In genomic region chr2:132516130-132517030, GRCm38 (mm10) we compare ENCODE assay signal across 8 mouse cellular contexts.
DNase-seq lines count a peak whose midpoint lies in the region; ATAC-seq and TF ChIP-seq lines count a peak whose summit lies in the region.
"Had no signal": no experiment of that assay in that cellular context is flagged by ENCODE, and none has a peak within 500 bp of the region (broad histone marks: within the 10 kb centered on the region; RNA-seq: fewer than 3 reads in every experiment).

No protein-coding gene starts in this region.

- no peaks in the 10 kb centered on the region for H3K9me3 ChIP-seq in ES-E14 (ENCODE audit: control insufficient read depth, insufficient read depth, low read depth, low read length)
- H3K9me3 ChIP-seq in midbrain, embryonic 11.5 days (ENCODE audit: control insufficient read depth, low read length): no peaks in the 10 kb centered on the region
- H3K9me3 ChIP-seq: limb, embryonic 12.5 days had no signal

- H3K27ac ChIP-seq in ES-E14 (ENCODE audit: insufficient read depth, low read depth, low read length, poor library complexity, severe bottlenecking): no peak overlapping the region
- no peak overlapping the region for H3K27ac ChIP-seq in midbrain, embryonic 11.5 days (ENCODE audit: low read depth, low read length)
- no peak overlapping the region for H3K27ac ChIP-seq in small intestine, adult 2 months (ENCODE audit: insufficient read depth, low read depth, low read length)
- H3K27ac ChIP-seq: limb, embryonic 12.5 days had no signal

- peak; percentile 68 for DNase-seq in ES-E14 (ENCODE audit: low read depth, low spot score)
- peak; percentile 85 for DNase-seq in adrenal gland, postnatal 10 days
- DNase-seq in embryo, embryonic 9.5 days (ENCODE audit: extremely low spot score): peak; percentile 60
- peak; percentile 23 for DNase-seq in heart, postnatal 25 days (ENCODE audit: low spot score)
- DNase-seq in layer of hippocampus, postnatal 25 days (ENCODE audit: extremely low spot score in 1 of 2, low spot score in 1 of 2): peak; percentile 60 to 89
- DNase-seq in midbrain, embryonic 11.5 days (ENCODE audit: low spot score, missing footprints): peak; percentile 92

- intact Hi-C loops in heart, postnatal 25 days (cut with DNase I): loop anchor here (1.0 to 10.0 kb wide), 4 partner anchors 185 to 386 kb away; partner anchors contain the start of genes Mcm8 and Trmt6

- H3K4me2 ChIP-seq in midbrain, embryonic 11.5 days: no peak overlapping the region
- H3K4me2 ChIP-seq: limb, embryonic 12.5 days had no signal

- in situ Hi-C loops in ES-E14 (cut with MboI; ENCODE audit: low sequenced_read_pairs in 2 of 2, unreplicated experiment in 2 of 2): loop anchor here (10.0 to 25.0 kb wide), 3 partner anchors 188 to 396 kb away; no protein-coding TSS in a partner anchor

- H3K27me3 ChIP-seq in midbrain, embryonic 11.5 days (ENCODE audit: control insufficient read depth, insufficient read depth, low read length): no peaks in the 10 kb centered on the region
- H3K27me3 ChIP-seq in small intestine, adult 2 months (ENCODE audit: control insufficient read depth, insufficient read depth, low read length): no peaks in the 10 kb centered on the region

- no peak for TF ChIP-seq POLR2A in small intestine, adult 2 months (IDR thresholded peaks at IDR 0.05; ENCODE audit: low read depth, low read length)

- WGBS in midbrain, embryonic 11.5 days: 33% methylated on average over 16 of the region's 16 CpGs
- WGBS in small intestine, adult 2 months: 29% methylated on average over 16 of the region's 16 CpGs

- H3K36me3 ChIP-seq in ES-E14 (ENCODE audit: control insufficient read depth, insufficient read depth, low read length, poor library complexity, severe bottlenecking): no peaks in the 10 kb centered on the region
- H3K36me3 ChIP-seq in midbrain, embryonic 11.5 days (ENCODE audit: control insufficient read depth, insufficient read depth, low read length): no peaks in the 10 kb centered on the region
- H3K36me3 ChIP-seq in small intestine, adult 2 months (ENCODE audit: control insufficient read depth, insufficient read depth, low read length): no peaks in the 10 kb centered on the region
- H3K36me3 ChIP-seq: limb, embryonic 12.5 days had no signal

- peak; percentile 56; the same call in 1 of the 2 replicates for ATAC-seq in midbrain, embryonic 11.5 days (ENCODE audit: low FRiP score)

- H3K9ac ChIP-seq in ES-E14 (ENCODE audit: insufficient read depth, low read depth, low read length, poor library complexity, severe bottlenecking): no peak overlapping the region
- H3K9ac ChIP-seq in midbrain, embryonic 11.5 days (ENCODE audit: low read length): no peak overlapping the region
- H3K9ac ChIP-seq: limb, embryonic 12.5 days had no signal

- peak; percentile 81; the same call in 1 of the 2 replicates for TF ChIP-seq CTCF in small intestine, adult 2 months (IDR thresholded peaks at IDR 0.05; ENCODE audit: extremely low read depth, insufficient read length, insufficient replicate concordance, low read depth, low read length)

- H3K4me1 ChIP-seq in ES-E14 (ENCODE audit: control insufficient read depth in 2 of 2, insufficient read depth in 2 of 2, low read length in 2 of 2, poor library complexity in 1 of 2): peaks cover 0 to 4% of the 10 kb centered on the region in 2 experiments; a peak in 1 of 4 replicates
- H3K4me1 ChIP-seq in midbrain, embryonic 11.5 days (ENCODE audit: control insufficient read depth, insufficient read depth, low read length): no peaks in the 10 kb centered on the region
- no peaks in the 10 kb centered on the region for H3K4me1 ChIP-seq in small intestine, adult 2 months (ENCODE audit: control insufficient read depth, insufficient read depth, insufficient read length, low read length)

- H3K4me3 ChIP-seq in ES-E14 (ENCODE audit: insufficient read depth in 1 of 2, low read depth in 1 of 2, low read length in 2 of 2, poor library complexity in 1 of 2, severe bottlenecking in 1 of 2): no peak overlapping the region
- no peak overlapping the region for H3K4me3 ChIP-seq in midbrain, embryonic 11.5 days (ENCODE audit: low read depth, low read length)
- H3K4me3 ChIP-seq in small intestine, adult 2 months (ENCODE audit: low read depth, low read length): no peak overlapping the region
- H3K4me3 ChIP-seq: limb, embryonic 12.5 days had no signal

TF ChIP-seq in ES-E14, 5 proteins besides CTCF, POLR2A, EP300 and RAD21:
- TF ChIP-seq ZNF384 (IDR thresholded peaks at IDR 0.05; ENCODE audit: low read depth, low read length) (no peak), ZC3H11A (IDR thresholded peaks at IDR 0.05; ENCODE audit: borderline replicate concordance, low read depth, low read length) (peak; percentile 79; the same call in 1 of the 2 replicates), MAFK (IDR thresholded peaks at IDR 0.05; ENCODE audit: insufficient read depth, low read depth, low read length) (no peak), HCFC1 (IDR thresholded peaks at IDR 0.05; ENCODE audit: borderline replicate concordance, insufficient read depth, low read length) (no peak), CHD2 (IDR thresholded peaks at IDR 0.05; ENCODE audit: low read depth, low read length) (no peak)

Comparison
In these comparisons a context has a peak if more than half of its experiments do, and no peak if none do; other contexts are left out.
1. DNase-seq: peak in every context shown above with its lines; median percentile 92 in midbrain, embryonic 11.5 days; 85 in adrenal gland, postnatal 10 days; 74 in layer of hippocampus, postnatal 25 days; 68 in ES-E14; 60 in embryo, embryonic 9.5 days; 23 in heart, postnatal 25 days.